Mouse (Mus musculus) adrenal gland (tissue): ENCODE measurements at regions not wholly inside any gene's neighbourhood (a gene's known extent, or its start where the extent isn't known, plus 50 kb on each side); places are given as distances from the start of the nearest gene placed in this dataset.

Experiments used
- intact Hi-C: fragments of 180-260 bp; cut with DNase I; formaldehyde crosslinking; loops from one replicate; pipeline ENCODE4 v1.15.1; 2025

DNA sequence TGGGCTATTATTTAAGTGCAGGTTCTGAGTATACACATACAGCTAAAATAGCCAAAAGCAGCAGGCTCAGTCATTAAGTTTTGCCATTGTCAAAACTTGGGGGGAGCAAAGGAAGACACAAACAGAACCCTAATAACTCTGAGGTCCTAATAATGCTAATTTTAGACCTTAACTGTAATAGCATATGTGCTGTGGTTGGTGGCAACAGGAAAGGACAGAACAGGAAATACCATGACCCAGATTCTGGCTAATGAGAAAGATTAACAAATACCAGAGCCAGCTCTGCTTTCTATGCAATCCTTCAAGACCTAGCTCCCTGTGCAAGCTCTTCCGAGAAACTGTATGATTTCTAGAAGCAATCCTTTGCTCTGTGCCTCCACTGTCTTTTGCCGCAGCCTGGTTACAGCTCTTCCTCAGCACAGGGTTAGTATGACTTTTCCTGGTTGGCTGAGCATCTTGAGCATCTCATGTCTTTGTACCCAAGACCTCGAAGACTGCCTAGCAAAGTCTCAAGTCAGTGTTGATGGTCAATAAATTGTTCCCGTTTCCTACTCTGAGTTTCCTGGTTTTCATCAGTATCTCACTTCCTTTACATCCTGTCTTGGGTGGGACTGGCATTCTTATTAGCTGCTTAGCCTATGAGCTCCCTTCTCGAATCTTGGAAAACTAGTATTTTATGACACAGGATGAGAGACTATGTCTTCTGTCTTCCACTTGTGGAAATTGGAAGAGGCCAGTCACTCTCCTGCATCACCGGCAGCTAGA, 49.9 kb upstream of the Eed start:
- intact Hi-C loops = no loop called here

DNA sequence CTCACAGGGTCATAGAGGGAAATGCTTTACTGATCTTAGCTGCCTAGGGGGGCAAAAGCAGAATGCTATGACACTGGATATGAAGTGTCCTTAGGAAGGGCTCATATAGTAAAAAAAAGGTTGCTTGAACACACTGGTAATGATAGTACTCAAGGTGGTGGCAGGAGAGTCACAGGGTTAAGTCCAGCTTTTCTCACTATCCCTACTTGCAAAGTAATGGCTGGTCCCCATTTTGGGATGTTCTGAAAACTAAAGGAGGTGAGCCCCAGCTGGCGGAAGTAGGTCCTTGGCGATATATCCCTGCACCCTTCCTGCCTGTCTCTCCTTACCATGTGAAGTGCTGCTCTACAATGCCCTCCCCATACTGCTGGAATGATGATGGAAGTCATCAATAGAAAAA, 52.3 kb upstream of the Eed start:
- intact Hi-C loops = no loop called here

DNA sequence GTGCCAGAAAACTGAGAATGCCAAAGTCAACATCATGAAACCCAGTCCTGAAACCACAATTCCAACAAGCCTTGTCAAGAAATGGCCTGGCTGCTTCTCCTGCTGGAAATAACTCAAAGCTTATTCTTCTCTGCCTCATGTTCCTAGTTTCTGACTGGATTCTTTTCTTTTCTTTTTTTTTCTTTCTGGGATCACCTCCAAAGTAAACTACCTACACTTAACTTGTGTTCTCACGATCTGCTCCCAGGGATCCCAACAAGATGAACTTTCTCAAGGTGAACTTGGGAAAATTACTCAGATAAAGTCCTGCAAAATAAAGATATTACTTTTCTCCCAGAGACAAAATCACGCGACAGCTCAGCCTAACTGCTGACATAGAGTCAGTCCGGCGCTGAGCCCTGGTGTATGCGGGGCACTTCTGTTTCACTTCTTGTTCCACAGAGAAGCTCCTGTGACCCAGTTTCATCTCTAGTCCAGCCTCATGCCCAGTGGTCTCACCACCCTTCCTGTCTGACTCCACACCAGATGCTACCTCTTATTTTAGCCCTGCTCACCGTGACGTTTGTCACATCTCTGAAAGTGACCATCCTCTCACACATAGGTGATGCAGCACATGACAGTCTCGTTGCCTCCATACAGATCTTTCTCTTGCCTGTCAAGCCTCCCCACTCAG, 53.0 kb upstream of the Eed start:
- intact Hi-C loops = no loop called here

DNA sequence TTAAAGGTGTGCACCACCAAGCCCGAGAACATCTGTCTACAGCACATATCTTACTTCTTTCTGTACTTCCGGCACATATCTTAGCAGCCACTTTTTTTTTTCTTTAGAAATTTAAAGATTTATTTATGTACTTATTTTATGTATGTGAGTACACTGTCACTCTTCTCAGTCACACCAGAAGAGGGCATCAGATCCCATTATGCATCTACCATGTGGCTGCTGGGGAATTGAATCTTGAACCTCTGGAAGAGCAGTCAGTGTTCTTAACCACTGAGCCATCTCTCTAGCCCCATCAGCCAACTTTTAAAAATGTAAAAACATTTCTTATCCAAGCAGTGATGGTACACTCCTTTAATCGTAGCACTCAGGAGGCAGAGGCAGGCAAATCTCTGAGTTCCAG, 53.7 kb upstream of the Eed start:
- intact Hi-C loops = no loop called here

DNA sequence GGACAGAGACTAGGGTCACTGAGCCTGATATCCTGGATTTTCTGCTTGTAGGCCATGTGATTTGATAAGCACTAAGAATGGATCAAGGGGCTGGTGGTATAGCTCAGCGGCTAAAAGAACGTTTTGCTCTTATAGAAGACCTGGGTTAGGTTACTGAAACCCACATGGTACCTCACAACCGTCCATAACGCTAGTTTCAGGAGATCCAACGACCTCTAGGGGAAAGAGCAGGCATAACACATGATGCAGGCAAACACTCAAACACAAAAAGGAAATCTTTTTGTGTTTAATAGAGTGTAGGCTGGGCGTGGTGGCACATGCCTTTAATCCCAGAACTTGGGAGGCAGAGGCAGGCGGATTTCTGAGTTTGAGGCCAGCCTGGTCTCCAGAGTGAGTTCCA, 54.6 kb upstream of the Eed start:
- intact Hi-C loops = no loop called here

DNA sequence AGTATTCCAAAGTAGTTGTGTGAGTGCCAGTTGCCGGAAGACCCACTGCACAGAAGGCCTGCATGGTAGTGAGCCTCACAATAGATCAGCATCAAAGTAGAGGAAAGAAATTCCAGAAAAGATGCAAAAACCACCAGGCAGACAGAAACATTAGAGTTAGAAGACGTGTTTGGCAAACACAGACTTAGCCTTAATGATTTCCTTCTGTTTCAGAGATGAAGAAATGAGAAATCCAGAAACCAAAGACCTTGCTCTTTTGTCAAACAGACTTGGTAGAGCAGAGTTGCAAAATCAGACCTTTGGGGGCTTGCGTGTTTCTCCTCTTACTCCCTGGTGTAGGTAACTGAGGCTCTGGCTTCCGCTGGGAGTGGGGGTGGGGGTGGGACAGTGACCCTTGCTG, 57.0 kb upstream of the Eed start:
- intact Hi-C loops = no loop called here

DNA sequence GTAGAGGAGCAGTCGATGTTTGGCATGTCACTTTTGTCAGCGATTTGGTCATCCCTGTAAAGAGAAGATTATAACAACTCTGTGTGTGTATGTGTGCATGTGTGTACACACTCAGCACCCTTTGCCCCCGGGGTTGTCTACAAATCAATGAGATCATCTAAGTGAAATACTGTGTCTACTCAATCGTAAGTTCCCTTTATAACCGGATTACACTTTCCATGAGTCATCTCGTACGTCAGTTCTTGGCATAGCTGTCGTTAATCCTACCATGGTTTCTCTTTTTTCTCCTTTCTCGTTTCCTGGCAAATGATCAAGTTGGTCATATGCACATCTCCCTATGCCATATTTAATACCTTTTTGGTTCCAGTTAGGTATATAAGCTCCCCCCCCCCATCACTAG, 58.7 kb upstream of the Eed start:
- intact Hi-C loops = no loop called here

DNA sequence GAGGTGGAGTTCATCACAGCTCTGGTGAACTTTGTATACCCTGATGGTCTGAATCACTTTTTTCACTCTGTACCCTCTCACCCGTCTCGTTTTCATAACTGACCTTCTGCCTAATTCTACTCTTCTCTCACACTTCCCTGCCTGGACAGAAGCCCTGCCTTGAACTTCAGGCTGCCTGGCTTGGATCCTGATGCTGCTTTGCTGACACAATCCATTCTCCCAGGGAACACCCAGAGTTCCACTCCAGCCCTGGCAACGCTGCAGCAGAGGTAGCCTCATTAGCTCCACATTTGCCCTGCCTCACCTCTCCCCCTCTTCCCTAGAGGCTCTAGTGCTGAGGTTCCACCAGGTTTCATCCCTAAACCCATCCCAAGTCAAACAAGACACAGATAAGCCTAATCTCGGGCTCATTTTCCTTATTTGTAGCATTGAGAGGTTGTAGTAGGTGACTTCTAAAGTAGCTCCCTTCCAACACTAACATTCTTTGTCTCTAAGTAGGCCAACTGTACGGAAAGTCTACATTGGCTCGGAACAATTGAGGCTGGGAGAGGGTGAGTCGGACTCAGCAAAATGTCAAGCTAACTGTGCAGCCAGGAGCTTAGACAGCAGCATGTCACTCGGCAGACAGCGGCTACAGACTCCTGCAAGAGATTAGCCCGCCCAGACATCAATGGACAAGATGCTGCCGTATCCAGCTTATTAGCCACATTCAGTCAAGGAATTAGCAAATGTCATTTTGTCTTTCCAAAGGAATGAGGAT, 60.0 kb upstream of the Eed start:
- intact Hi-C loops = no loop called here

DNA sequence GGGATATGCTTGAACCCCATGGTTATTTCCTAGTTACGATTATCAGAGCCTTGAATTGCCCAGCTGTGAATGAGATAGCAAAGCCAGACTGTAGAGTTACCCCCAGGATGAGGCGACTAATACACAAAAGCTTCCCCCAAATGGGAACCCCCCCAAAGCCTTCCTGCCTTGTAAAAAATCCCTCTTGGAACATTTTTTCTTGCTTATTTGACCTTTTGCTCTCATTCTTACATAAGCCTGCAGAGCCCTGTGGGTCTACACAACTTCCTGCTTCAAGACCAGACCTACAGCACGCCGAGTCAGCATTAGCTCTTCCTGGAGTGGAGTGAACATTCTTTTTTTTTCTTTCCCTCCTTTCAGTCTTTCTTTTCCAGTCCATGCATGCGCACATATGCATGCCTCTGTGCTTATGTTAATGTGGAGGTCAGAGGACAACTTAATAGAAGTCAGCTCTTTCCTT, 60.8 kb upstream of the Eed start:
- intact Hi-C loops = no loop called here

DNA sequence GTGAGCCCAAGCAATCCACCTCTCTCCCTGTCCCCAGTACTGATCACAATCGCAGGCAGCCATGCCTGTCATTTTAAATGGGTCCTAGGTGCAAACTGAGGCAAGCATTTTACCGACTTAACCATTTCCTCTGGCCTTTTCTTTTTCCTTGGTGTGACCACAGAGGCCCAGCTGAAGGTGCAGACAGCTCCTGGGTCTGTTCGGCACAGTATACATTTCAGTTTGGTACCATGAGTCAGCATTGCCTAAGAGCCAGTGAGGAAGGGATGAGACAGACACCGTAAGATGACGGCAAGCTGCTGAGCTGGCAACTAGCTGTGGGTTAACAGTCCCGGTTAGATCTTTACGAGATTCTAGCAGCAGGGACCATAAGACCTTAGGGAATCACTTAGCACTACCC, 61.6 kb upstream of the Eed start:
- intact Hi-C loops = no loop called here

DNA sequence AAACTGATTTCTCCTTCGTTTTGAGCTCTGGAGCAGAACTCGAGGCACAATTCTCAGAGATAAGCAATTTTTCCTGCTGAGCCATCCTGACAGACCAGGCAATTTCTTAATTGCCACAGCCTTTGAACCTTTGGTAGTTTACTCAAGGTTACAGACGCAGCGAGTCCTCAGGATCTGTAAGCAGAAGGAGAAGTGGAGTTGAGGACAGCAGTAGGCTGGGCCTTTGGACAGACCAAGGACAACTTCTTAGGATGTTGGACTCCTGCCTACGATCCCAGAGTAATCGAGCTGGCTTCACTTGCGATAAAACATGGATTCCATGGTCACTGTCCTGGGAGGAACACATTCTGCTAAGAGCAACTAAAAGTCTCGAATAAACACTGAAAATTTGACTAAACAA, 62.7 kb upstream of the Eed start:
- intact Hi-C loops = no loop called here

DNA sequence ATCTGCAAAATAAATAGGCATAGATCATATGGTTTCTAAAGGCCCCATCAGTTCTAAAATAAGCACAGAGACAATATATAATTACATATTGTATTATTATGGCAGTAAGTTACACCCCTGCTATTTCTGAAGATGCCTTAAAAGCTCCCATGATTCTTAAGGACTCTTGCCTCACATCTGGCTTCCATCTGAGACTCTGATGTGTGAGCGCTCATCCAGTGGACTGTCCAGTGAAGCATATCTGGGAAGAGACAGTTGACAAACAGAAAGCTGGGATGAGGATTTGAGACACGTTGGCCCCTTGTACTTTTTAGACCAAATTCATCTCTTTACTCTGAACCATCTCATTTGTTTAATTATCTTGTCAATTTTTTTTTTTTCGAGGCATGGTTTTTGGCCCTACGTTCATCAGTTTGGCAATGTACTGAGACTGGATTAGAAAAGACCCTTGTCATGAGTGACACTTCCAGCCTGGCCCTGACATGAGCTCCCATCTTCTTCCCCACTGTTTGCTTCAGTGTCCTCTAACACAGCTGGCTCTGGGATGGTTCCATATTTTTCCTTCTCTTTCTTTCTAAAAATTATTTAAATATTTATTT, 63.4 kb upstream of the Eed start:
- intact Hi-C loops = no loop called here

DNA sequence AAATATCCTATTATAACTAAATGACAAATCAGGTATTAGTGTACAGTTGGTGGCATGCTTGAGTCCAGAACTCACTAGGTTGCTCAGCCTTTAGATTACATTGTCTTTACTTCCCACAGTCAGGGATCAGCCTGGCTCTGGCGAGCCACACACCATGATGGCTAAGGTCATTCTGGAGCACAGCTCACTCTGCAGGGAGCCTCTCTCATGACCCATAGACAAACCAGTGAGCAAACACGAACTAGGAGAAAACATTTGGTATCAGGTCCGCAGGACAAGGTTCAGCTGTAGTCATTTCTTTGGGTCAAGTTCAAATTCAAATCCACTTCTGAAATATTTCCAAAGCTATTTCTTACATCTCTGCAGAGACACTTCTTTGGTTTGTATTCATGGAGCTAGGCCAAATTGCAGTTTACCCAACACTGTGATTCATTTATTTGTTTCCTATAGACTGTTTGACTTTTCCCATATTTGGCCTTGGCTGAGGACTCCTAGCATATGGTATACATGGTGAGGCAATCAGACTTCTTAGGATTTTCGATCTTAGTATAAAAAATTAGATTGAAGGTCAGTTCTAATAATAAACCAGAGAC, 64.5 kb upstream of the Eed start:
- intact Hi-C loops = no loop called here

DNA sequence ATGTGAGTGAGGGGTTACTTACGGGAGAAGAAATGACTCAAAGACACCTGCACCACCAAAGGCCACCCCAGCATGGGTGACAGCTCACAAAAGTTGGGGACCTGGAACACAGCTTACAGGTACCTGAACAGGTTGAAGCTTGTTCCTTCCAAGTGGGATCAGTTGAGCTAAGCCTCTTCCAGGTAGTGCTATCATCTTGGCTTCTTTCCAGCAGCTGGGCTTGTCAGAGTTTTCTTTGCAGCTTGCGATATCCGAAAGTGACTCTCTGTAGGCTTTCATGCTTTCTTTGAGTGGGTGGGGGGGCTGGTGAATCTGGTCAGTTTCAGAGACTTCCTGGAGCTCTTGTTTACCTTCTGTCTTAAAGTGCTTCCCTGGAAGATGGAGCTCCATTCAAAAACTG, 65.4 kb upstream of the Eed start:
- intact Hi-C loops = no loop called here

DNA sequence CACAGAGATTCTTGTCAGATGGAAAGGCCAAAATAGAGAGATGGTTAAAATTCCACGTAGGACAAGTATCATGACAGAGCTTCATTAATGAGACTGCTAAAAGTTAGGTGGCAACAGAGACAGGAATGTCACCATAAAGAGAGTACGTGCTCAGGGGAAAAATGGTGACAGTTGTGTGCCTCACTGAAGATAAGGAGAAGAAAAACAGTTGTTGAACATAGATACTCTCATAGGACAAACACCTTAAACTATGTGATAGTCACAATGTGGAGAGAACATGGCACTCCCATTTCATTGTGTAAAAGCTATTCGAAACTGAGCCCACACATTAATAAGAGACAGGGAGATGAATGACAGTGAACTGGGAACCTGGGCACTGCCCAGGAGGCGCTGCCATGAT, 66.1 kb upstream of the Eed start:
- intact Hi-C loops = no loop called here

DNA sequence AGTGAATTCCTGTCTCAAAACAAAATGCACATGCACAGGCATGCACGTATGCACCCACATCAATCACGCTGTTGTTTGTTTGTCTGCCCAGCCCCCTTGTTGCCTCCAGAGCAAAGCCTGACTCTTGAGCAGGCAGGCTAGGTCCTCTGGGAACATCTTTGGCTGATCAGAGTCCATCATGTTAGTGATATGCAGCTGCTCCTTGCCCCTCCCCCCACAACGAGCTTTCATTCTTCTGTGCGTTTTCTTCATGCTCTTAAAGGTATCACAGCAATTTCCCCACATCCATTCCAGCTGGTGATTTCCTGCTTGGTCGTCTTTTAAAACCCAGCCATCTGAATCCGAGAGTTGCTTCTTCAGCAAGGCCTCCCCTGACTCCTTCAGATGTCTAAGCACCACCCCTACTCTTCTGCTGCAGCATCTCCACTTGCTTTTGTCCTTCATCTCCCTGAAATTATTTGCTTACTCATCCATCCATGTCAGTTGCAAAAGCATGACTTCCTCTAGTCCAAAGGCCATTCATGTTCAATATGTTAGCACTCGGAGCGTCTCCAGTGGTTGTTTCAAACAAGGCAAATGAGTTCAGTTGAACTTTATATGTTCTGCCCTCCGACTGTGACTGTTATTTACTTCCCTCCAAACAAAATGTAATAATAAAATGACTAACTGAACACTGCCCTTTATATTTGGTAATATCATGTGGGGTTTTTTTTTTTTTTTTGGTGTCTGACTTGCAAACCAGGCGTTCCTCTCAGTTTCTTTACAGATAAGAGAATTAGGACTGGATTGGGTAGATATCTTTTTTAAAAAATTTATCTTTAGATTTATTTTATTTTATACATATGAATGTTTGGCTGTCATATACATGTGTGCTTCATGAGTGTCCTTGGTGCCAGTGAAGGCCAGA, 67.9 kb upstream of the Eed start:
- intact Hi-C loops = no loop called here

DNA sequence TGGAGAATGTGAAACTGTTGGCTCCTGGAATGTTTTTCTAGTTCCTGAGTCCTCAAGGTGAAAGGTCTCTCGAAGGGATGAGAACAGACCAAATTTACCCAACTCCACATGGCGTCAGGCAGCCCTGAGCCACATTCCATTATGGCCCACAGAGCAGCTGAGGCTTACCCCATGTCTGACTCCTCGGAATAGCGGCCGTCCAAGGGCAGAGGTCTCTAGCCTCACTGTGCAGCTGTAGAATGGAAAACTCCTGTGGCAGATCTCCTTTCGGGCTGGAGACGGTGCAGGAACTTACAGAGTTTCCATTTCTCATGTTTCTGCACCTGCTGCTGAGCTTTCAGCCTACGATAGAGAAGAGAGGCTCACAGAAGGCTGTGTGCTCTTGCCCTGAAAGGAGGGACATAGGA, 69.1 kb upstream of the Eed start:
- intact Hi-C loops = no loop called here

DNA sequence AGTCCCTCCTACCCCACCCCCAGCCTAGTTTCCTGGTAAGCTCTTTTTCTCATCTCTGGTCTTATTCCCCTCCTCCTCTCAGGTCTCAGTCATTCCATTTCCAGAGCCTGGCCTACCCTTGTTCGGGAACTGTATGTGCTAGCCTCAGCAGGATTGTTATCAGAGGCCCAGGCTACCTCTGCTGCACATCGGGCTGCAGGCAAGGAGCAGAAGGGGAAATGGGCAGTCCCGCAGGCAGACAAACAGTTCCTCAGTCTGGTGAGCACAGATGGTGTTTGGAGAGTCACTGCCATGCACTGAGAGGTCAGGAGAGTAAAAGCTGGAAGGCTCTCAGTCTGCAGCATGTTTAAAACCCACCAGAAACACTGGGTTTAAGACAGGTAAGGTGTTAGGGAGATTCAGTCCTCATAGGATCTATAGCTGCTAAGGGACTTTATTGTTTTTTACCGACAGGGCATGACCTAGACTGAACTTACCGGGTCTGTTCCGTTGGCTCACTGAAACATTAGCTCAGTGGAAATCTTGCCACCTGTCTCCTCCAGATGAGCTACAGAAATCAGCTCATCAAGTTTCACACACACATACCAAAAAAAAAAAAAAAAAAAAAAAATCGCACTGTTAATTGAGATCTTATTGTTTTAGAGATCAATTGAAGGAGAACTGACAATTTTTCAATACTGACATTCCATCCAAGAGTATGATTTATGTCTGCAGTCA, 74.2 kb upstream of the Eed start:
- intact Hi-C loops = no loop called here

DNA sequence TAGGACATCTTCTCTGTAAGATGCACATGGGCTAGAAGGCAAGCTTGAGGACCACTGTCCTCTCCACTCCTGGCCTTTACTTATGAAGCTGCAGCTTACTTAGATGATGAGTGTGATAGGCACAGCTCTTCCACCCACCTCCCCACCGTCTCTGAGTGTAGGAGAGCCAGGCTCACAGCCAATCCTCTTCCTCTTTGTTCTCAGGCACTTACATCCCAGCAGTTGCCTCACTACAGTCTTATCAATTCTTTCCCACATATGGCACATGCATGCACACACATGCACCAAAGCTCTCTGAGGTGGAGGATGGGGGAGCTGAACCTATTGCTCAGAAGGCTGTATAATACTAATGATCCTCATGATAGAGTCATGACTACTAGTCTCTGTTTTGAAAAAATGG, 72.1 kb upstream of the Picalm start:
- intact Hi-C loops = no loop called here

DNA sequence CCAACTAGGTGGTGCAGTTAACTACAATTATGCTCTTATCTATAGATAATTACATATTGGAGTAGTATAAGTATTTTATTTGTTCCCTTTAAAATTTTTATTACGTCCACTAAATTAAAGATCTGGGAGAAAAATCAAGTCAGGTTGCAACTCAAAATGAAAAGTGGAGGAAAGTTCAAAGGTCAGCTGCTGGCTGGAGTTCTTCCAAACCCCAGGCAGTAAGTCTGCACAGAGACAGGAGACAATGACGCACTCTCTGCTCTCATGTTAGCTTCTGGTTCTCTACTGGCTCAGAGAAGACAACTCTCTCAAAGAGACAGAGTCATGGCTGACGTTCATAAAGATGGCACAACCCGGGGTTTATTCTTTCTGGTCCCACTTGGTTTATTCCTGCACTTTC, 71.4 kb upstream of the Picalm start:
- intact Hi-C loops = no loop called here
